Mouse (Mus musculus): ENCODE results near the gene Kif1b.

GRCm38 (mm10) chr4:149327281-149327680 is 19.8 kb upstream of the Kif1b start:
- TF ChIP-seq CTCF (IDR thresholded peaks at IDR 0.05; ENCODE audit: borderline replicate concordance, insufficient read depth, low read depth, low read length) (no peak), POLR2A (IDR thresholded peaks at IDR 0.05; ENCODE audit: borderline replicate concordance, insufficient read depth, low read length) (no peak)

Measured in cerebellum, adult 2 months (tissue).